In the genomic region with DNA sequence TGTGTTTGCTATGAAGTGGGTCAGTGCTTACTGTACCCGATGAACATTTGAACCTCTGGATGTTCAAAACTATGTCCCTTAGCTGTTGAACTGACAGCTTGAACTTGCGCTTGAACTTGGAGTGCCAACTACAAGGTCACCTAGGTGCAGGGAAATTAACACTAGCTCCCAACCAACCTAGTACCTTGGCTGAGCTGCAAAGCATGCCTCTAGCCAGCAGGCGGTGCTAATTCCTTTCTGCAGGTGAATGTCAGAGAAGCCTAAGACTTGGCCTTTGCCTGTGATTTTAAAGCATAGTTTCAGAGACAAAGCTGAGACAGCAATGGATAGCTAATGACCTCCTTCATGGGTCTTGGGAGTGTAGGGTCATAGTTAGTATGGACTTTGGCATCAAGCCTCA, we compare ENCODE assay signal across 8 mouse cellular contexts. TPM values are rescaled to one million over a fixed set of nuclear protein-coding genes. Genes with fewer than 3 reads are reported as not detected.
DNase-seq lines count a peak whose midpoint lies in the region; ATAC-seq and TF ChIP-seq lines count a peak whose summit lies in the region.

No protein-coding gene starts in this region.

- TF ChIP-seq CTCF in brain, embryonic 14.5 days (IDR thresholded peaks at IDR 0.05; ENCODE audit: borderline replicate concordance, extremely low read depth, insufficient read depth, insufficient read length) = peak; percentile 75
- TF ChIP-seq CTCF in lung, embryonic 14.5 days (IDR thresholded peaks at IDR 0.05; ENCODE audit: low read depth) = peak; percentile 78

- H3K4me2 ChIP-seq in lung, embryonic 14.5 days = no peak overlapping the region

- DNase-seq in spleen, adult 18-20 months = peak; percentile 16 to 53
- DNase-seq in spleen, adult 12 weeks (ENCODE audit: low spot score) = no peak
- peak; percentile 48 for DNase-seq in brain, embryonic 14.5 days (ENCODE audit: low read depth)
- DNase-seq in frontal cortex, postnatal 36 days (ENCODE audit: low spot score in 2 of 2) = peak; percentile 55 to 59
- DNase-seq in kidney, adult 9 months = peak; percentile 75
- DNase-seq in lung, embryonic 14.5 days = peak; percentile 71
- peak; percentile 56 for DNase-seq in retina, postnatal 7 days (ENCODE audit: low read depth, low spot score)
- peak; percentile 43 for DNase-seq in yolk sac, embryonic 10.5 days (ENCODE audit: low spot score)

- no peak for ATAC-seq in lung, embryonic 14.5 days (ENCODE audit: insufficient read depth)

- 51% methylated on average over 3 of the region's 3 CpGs for WGBS in lung, embryonic 14.5 days

- no peaks in the 10 kb centered on the region for H3K9me3 ChIP-seq in lung, embryonic 14.5 days (ENCODE audit: low read depth, low read length)

- H3K4me1 ChIP-seq in lung, embryonic 14.5 days (ENCODE audit: insufficient read depth) = no peaks in the 10 kb centered on the region

- H3K36me3 ChIP-seq in lung, embryonic 14.5 days (ENCODE audit: insufficient read depth) = peaks cover 45% of the 10 kb centered on the region

- H3K27me3 ChIP-seq in lung, embryonic 14.5 days (ENCODE audit: insufficient read depth, low read length) = no peaks in the 10 kb centered on the region

- no peak overlapping the region for H3K9ac ChIP-seq in lung, embryonic 14.5 days

- no peak for TF ChIP-seq POLR2A in brain, embryonic 14.5 days (IDR thresholded peaks at IDR 0.05; ENCODE audit: borderline replicate concordance, extremely low read depth, insufficient read depth, insufficient read length, poor library complexity, severe bottlenecking)

- no peak overlapping the region for H3K4me3 ChIP-seq in lung, embryonic 14.5 days (ENCODE audit: low read depth, low read length)

- no peak overlapping the region for H3K27ac ChIP-seq in lung, embryonic 14.5 days (ENCODE audit: low read depth)

RNA-seq across cellular contexts. Expression of a gene that starts 12.5 kb away (rescaled TPM):
- 0.13 and 0.16 TPM in 2 replicates for polyA plus RNA-seq in brain, embryonic 14.5 days (2012; rRNA removed)
- polyA plus RNA-seq in lung, embryonic 14.5 days (2014; fragmentation: Nextera tagmentation; extraction: Ambion mirVana) = not detected in 2 replicates

RNA-seq across cellular contexts. Expression of a gene that starts 12.9 kb away (rescaled TPM):
- polyA plus RNA-seq in brain, embryonic 14.5 days (2012; rRNA removed) = 341 and 452 TPM in 2 replicates
- 40.7 TPM in 2 replicates for polyA plus RNA-seq in lung, embryonic 14.5 days (2014; fragmentation: Nextera tagmentation; extraction: Ambion mirVana)

RNA-seq across cellular contexts. Expression of a gene that starts 26.1 kb away (rescaled TPM):
- polyA plus RNA-seq in brain, embryonic 14.5 days (2012; rRNA removed) = 41.9 and 47.1 TPM in 2 replicates
- polyA plus RNA-seq in lung, embryonic 14.5 days (2014; fragmentation: Nextera tagmentation; extraction: Ambion mirVana) = 120 and 122 TPM in 2 replicates

RNA-seq across cellular contexts. Expression of a gene that starts 29.1 kb away (rescaled TPM):
- polyA plus RNA-seq in brain, embryonic 14.5 days (2012; rRNA removed) = 0.30 and 0.44 TPM in 2 replicates
- not detected in 2 replicates for polyA plus RNA-seq in lung, embryonic 14.5 days (2014; fragmentation: Nextera tagmentation; extraction: Ambion mirVana)

RNA-seq across cellular contexts. Expression of a gene that starts 38.2 kb away (rescaled TPM):
- 292 and 301 TPM in 2 replicates for polyA plus RNA-seq in brain, embryonic 14.5 days (2012; rRNA removed)
- 68.7 and 80.2 TPM in 2 replicates for polyA plus RNA-seq in lung, embryonic 14.5 days (2014; fragmentation: Nextera tagmentation; extraction: Ambion mirVana)
